Mouse (Mus musculus) right cerebral cortex, postnatal 10 days (tissue): ENCODE measurements at regions not wholly inside any gene's neighbourhood (a gene's known extent, or its start where the extent isn't known, plus 50 kb on each side); places are given as distances from the start of the nearest gene placed in this dataset.

Experiments used
- DNase-seq, 2 experiments: peaks; one replicate each; pipeline ENCODE4 v3.0.0; 2021; ENCODE audit warnings: low spot score in 2 of 2

GRCm38 (mm10) chr15:13765411-13765810 lies 591.9 kb upstream of the Cdh6 start:
- DNase-seq, result peak in 1 of 2 experiments; percentile 27

GRCm38 (mm10) chr15:13764587-13764986 lies 591.1 kb upstream of the Cdh6 start:
- DNase-seq, result peak in 1 of 2 experiments; percentile 24

- DNase-seq, result no peak
Observed at GRCm38 (mm10) chr15:13746559-13746958, 573.1 kb upstream of the Cdh6 start.

GRCm38 (mm10) chr15:13706276-13706675 lies 532.8 kb upstream of the Cdh6 start:
- DNase-seq, result no peak

GRCm38 (mm10) chr15:13705187-13705586 lies 531.7 kb upstream of the Cdh6 start:
- no peak for DNase-seq

- DNase-seq, result peak; percentile 43 to 54
Observed at GRCm38 (mm10) chr15:13668193-13668592, 494.7 kb upstream of the Cdh6 start.

GRCm38 (mm10) chr15:13667278-13667677 lies 493.8 kb upstream of the Cdh6 start:
- DNase-seq, result peak in 1 of 2 experiments; percentile 21

- no peak for DNase-seq
Observed at GRCm38 (mm10) chr15:13662275-13662674, 488.8 kb upstream of the Cdh6 start.

GRCm38 (mm10) chr15:13655038-13655437 lies 481.6 kb upstream of the Cdh6 start:
- peak in 1 of 2 experiments; percentile 47 for DNase-seq

- peak; percentile 42 to 57 for DNase-seq
Observed at GRCm38 (mm10) chr15:13635346-13635940, 462.0 kb upstream of the Cdh6 start.

GRCm38 (mm10) chr15:13602133-13602532 lies 428.7 kb upstream of the Cdh6 start:
- no peak for DNase-seq

GRCm38 (mm10) chr15:13597856-13598255 lies 424.4 kb upstream of the Cdh6 start:
- no peak for DNase-seq

GRCm38 (mm10) chr15:13593823-13594222 lies 420.3 kb upstream of the Cdh6 start:
- DNase-seq, result peak; percentile 32 to 44

- no peak for DNase-seq
Observed at GRCm38 (mm10) chr15:13590864-13591263, 417.4 kb upstream of the Cdh6 start.

GRCm38 (mm10) chr15:13583300-13583699 lies 409.8 kb upstream of the Cdh6 start:
- no peak for DNase-seq

- DNase-seq, result no peak
Observed at GRCm38 (mm10) chr15:13582134-13582533, 408.7 kb upstream of the Cdh6 start.

- DNase-seq, result no peak
Observed at GRCm38 (mm10) chr15:13573621-13574020, 400.1 kb upstream of the Cdh6 start.

GRCm38 (mm10) chr15:13560920-13561319 lies 387.4 kb upstream of the Cdh6 start:
- no peak for DNase-seq

GRCm38 (mm10) chr15:13549207-13549837 lies 375.8 kb upstream of the Cdh6 start:
- no peak for DNase-seq

GRCm38 (mm10) chr15:13540026-13540425 lies 366.6 kb upstream of the Cdh6 start:
- no peak for DNase-seq

GRCm38 (mm10) chr15:13534017-13534416 lies 360.5 kb upstream of the Cdh6 start:
- DNase-seq, result no peak

- no peak for DNase-seq
Observed at GRCm38 (mm10) chr15:13529960-13530359, 356.5 kb upstream of the Cdh6 start.

GRCm38 (mm10) chr15:13529050-13529449 lies 355.6 kb upstream of the Cdh6 start:
- DNase-seq, result no peak
